Mouse (Mus musculus) G1E (cell line): ENCODE measurements around the gene Rasa3.

ENCODE experiments used
- CTCF ChIP-seq: IDR thresholded peaks from 2 replicates; pipeline ENCODE4 v1.5.1; 2012; ENCODE audit warnings: low read depth, low read length, inconsistent platforms, mixed read lengths
- GATA1 ChIP-seq: IDR thresholded peaks from 2 replicates; pipeline ENCODE4 v1.6.1; 2012; ENCODE audit warnings: borderline replicate concordance, low read length, inconsistent platforms, mixed read lengths
- GATA2 ChIP-seq: IDR thresholded peaks from 2 replicates; pipeline ENCODE4 v1.6.1; 2012; ENCODE audit warnings: low read depth, low read length, inconsistent platforms, borderline replicate concordance
- POLR2AphosphoS5 ChIP-seq: IDR thresholded peaks from 2 replicates; pipeline ENCODE4 v1.6.1; 2012; ENCODE audit warnings: low read depth, low read length, inconsistent platforms; ENCODE audit not compliant: insufficient replicate concordance
- TAL1 ChIP-seq: conservative IDR thresholded peaks from 2 replicates; pipeline ENCODE4 v1.6.1; 2012; ENCODE audit warnings: low read depth, low read length, inconsistent platforms, mixed read lengths

DNA sequence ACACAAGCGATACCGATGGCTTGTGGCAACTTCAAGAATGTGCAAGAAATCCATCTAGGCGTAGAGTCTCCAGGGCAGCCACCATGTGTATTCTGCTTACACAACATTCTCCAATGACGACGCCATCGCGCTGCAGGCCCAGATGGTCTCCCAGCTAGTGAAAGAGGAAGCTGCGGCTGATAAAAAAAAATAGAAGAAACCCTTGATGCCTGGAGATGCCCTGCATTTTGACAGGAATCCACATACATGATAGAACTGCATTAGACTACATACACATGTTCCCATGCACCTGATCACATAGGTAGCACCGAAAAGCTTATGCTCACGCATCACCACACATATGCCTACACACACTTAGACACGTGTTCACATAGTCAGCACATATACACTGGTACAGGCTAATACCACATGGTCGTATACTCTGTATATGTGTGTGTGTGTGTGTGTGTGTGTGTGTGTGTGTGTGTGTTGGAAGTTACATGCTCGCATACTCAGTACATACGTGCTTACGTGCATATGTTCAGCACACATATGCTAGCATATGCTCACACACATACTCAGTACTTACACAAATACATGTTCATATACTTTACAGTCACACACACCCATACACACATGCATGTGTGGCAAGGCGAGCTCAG, 8.4 kb upstream of the Rasa3 start:
- TF ChIP-seq CTCF, result no peak
- no peak for TF ChIP-seq GATA1
- TF ChIP-seq POLR2AphosphoS5, result no peak
- no peak for TF ChIP-seq TAL1
- TF ChIP-seq GATA2, result no peak
